Mouse (Mus musculus) spleen, adult 18-20 months (tissue): ENCODE data around the gene Golga3.
A peak's percentile ranks its signal among the peaks of the same experiment; 100 is the strongest.

Experiments used
- DNase-seq, 2 experiments: peaks; one replicate each; pipeline ENCODE4 v3.0.0; 2022; ENCODE audit warnings: mixed read lengths in 2 of 2

Gene Golga3

DNA sequence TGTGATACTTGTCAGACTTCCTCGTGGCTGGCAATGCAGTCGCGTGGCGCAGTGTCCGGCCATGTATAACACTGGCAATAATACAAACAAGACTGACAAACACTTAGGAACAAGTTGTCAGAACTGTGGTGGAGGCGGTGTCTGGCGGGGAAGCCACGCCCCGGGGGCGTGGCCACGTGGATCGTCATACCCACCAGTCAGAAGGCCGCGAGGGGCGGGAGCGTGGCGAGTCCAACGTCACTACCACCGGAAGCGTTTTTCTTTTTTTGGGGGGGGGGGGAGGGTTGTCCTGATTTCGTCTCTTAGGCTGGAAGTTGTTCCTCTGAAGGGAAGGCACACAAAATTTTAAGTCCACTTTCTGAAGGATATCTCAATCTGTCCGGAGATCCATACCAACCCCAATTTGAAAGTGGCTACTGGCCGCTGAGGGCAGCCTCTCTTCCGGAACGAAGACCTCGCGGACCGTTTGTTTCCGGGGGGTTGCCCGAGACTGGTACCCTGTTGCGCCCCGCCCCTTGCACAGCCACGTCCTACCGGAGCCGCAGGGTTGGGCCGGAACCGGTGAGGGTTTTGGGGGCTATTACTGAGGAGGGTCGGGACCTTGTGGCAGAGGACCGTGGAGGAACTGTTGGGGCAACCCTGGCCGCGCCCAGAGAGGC is at the start of gene Golga3:
Gene Golga3, plus strand, starts transcription at position 340 of the 659 bp plus-strand sequence.
- DNase-seq = peak; percentile 86 to 92

DNA sequence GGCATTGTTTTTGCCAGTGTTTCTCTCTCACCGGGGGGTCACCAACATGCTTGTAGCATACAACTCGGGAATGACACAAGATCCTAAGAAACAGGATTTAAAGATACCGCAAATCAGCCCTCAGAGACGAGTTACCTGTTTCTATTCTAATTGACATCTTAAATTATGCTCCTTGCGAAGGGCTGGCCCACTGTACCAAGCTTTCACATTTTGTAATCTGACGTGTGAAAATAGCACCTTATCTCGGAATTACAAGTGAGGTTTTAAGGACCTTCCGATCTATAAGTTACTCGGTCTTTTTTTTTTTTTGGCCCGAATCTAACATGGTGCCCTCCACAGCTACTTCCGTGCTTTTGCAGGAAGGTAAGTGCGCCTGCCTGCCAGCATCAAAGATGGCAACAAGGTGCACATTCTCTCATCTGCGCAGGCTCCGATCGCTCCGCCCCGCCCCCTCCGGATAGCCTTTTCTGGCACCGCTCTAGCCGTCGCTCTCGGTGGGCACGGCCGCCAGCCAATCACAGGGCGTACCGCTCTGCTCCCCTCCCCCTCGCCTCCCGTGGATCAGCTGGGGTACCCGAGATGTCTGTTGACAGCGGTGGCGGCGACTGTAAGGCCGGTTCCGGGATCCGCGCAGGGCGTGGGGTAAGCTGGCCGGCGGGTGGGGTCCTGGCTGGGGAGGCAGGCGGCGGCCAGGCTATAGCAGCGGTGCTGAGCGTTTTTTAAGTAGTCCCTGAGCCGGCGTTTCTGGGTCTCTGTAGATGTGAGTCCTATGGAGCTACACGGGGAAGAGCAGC is 41.0 kb upstream of the Golga3 start, which contains the start of gene Chfr:
Gene Chfr, plus strand, starts transcription at position 550 of the 794 bp plus-strand sequence.
- peak; percentile 99 for DNase-seq

- no peak for DNase-seq
Measured at GRCm38 (mm10) chr5:110136087-110136464, 40.4 kb upstream of the Golga3 start.

DNA sequence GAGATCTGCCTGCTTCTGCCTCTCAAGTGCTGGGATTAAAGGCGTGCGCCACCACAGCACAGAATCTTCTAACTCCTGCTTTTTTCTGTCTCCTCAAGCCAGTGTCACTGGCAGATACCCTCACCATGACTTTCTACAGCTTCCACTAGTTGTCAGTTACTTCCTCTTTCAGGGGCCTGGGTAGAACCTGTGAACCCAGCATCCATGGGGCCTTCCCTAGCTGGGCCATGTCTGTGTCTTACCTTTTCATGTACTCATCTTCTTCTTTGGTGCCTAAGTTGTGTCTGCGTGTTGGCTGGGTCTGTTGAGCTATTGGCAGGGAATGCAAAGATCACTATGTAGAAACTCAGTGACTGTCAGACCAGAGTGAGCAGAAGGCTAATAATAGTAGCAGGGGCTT is 38.7 kb upstream of the Golga3 start:
- DNase-seq = no peak

DNA sequence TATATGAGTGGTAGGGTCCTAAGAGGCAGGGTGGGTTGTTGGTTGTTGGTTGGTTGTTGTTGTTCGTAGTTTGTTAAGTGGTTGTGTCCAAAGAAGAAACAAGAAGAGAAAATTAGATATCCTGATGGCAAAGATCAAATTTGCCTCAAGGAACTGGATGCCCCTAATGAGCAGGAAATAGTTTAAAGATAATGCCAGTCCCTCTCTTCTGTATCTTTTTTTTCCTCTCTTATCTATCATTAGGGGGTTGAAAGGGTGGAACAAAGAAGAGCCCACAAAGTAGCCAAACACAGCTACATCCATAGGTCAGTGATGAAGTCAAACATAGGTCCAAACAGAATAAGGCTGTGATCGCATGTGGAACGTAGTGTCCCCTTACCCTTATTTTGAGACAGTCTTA is 37.2 kb upstream of the Golga3 start:
- no peak for DNase-seq

DNA sequence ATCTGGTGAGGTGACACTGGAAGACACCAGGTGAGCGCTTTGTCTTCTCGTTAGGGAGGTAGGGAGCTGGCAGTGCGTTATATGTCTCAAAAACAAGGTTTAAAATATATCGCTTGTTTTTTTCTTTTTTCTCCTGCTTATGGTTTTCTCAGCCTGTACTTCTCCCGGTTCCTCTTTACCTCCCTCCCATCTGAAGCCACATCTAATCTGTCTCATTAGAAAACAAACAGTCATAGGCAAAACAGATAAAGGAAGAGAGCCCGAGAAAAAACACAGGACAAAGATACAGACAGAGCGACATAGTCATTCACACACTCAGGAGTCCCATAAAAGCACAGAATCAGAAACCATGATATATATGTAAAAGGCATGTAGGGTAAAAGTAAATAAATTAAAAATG is 36.1 kb upstream of the Golga3 start:
- DNase-seq = no peak

- no peak for DNase-seq
Measured at GRCm38 (mm10) chr5:110142309-110142708, 34.2 kb upstream of the Golga3 start.

- DNase-seq = no peak
Measured at GRCm38 (mm10) chr5:110143007-110143406, 33.5 kb upstream of the Golga3 start.

DNA sequence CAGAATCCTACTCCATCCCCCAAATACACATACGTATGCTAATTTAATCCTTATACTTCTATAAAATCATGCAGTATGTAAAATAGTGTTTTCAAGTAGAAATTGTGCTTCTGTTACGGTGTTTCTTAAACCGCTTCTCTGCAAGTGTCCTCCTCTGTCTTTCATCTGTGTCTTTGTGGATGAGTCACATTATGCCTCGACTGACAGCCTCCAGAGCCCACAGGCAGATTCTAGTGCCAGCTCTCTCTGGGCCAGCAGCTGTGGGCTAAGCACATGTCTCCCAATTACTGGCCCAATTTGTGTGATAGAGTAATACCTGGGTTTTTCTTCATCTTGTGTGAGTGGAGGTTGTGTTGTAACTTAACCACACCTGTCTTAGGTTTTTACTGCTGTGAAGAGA is 7.1 kb upstream of the Golga3 start:
- DNase-seq = no peak

DNA sequence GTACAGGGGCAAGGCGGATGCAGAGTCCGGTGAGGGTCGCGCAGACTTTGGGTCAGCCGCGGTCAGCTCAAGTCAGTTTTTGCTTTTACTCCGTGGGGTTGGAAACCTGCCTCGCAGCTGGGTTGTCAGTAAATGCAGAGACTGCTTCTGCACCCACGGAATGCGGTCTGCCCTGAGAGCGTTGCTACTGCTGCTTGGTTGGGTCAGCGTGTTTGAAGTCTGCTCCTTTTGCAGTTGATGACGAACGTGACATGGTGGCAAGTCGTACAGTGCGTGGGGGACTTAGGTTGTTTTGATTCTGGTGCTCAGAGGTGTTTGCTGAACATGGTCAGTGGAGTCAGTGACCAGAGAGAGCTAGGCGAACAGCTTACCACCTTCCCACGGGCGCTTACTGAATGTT is 520 bp downstream of the Golga3 start:
- DNase-seq = no peak

- DNase-seq = no peak
Measured at GRCm38 (mm10) chr5:110178628-110179027, 2.1 kb downstream of the Golga3 start.

DNA sequence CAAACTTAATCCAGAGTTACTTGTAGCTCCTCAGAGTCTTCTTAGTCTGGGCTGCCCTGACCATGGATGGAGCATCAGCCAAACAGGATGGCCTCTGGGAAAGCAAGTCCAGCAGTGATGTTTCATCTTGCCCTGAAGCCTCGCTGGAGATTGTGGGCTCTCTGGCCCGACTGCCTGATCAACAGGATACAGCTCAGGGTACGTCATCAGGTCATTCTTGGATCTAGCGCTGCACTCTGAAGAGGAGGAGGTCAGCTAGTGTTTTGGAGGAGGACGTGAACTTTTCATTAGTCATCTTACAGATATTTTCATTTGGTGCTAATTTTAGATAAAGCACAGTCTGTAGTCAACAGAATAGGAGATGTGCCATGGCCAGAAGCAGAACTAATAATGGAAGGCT is 5.2 kb downstream of the Golga3 start:
- no peak for DNase-seq

DNA sequence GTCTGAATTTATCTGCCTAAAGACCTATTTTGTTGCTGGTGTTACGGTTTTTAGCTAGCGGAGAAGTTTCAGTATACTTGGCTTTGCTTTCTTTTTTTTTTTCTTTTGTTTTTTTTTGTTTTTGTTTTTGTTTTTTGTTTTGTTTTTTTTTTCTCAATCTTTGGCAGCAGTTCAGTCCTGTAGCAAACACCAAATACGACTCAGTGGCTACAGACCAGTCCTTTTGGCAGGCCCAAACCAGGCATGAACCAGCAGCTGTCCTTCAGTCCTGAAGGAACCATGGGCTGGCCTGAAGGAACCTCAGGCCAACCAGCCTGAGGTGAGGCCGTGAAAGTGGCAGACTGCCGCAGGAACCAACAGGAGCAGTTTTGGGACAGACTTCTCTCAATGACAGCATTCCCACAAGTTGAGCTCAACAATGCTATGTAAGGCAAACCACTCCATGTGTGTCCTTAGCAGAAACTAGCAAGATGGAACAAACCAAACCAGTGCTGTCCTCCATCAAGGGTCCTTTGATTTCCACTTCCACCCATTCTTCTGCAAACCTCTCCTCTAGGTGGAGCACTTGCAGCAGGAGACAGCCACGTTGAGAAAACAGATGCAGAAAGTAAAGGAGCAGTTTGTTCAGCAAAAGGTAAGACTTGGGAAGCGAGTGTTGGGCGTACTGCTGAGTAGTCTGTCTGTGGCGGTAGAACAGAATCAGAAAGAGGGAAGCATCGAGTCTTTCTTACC is 26.8 kb downstream of the Golga3 start:
- no peak for DNase-seq

DNA sequence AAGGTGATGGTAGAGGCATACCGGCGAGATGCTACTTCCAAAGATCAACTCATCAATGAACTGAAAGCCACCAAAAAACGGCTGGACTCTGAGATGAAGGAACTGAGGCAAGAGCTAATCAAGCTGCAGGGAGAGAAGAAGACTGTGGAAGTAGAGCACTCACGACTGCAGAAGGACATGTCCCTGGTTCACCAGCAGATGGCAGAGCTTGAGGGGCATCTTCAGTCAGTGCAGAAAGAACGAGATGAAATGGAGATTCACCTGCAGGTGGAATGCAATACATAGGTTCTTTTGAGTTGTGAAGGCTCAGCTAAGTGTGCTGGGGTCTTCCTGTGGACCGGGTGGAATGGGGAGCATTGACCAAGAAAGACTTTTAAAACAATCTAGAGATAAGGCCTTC is 28.3 kb downstream of the Golga3 start:
- no peak for DNase-seq

DNA sequence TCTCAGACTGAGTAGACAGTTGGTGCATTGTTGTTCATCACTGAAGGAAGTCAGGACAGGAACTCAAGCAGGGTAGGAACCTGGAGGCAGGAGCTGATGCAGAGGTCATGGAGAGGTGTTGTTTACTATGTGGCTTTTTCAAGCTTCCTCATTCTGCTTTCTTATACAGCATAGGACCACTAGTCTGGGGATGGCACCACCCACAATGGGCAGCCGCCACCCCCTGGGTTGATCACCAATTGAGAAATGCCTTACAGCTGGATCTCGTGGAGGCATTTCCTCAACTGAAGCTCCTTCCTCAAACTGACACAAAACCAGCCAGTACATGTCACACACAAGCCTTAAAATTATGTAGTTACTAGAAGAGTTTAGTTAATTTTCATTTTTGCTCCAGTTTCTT is 34.8 kb downstream of the Golga3 start:
- DNase-seq = no peak

DNA sequence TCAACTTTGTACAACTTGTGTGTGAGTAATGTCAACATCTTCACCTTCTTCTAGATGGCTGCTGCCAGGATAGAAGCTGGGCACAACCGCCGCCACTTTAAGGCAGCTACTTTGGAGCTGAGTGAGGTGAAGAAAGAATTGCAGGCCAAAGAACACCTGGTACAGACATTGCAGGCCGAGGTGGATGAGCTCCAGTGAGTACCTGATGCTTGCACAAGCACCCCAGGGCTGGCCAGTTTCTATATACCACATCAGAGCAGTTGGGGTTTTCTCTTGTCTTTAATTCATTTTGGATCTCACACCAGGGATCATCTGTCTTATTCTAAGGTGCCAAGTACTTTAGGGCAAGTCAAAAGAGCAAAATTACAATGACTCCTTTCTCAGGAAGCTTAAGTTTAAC is 40.3 kb downstream of the Golga3 start:
- DNase-seq = no peak

- DNase-seq = no peak
Measured at GRCm38 (mm10) chr5:110220331-110220730, 43.8 kb downstream of the Golga3 start.

DNA sequence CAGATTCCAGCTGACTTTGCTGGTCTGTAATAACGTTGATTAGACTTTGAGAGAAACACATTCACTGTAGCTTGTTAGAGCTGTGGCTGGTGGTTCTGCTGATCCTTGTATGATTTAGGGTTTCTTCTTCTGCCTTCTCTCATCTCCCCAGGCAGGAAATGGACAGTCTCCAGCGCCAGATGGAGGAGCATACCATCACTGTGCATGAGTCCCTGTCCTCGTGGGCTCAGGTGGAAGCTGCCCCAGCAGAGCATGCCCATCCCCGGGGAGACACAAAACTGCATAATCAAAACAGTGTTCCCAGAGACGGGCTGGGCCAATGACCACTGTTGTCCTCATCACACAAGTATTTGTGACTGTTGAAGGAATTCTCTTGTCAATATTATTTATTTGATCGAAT is 46.3 kb downstream of the Golga3 start:
- DNase-seq = no peak

DNA sequence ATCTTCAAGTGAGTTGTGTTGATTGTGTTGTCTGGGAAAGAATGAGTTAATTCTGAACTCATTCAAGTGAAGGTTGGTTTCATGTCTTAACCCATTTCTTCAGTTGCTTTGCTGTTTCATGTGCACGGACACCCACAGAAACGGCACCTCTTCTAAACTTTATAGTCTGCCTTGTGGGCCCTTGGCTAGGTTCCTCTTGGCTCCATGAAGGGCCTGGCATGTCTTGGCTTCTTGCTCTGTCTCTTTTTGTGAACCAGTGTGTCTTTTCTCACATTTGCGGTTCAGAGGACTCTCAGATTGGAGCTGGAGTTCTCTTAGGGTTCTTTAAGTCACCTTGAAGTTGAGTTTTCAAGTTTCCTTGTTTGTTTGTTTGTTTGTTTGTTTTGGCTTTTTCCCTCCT is 48.6 kb downstream of the Golga3 start:
- no peak for DNase-seq

DNA sequence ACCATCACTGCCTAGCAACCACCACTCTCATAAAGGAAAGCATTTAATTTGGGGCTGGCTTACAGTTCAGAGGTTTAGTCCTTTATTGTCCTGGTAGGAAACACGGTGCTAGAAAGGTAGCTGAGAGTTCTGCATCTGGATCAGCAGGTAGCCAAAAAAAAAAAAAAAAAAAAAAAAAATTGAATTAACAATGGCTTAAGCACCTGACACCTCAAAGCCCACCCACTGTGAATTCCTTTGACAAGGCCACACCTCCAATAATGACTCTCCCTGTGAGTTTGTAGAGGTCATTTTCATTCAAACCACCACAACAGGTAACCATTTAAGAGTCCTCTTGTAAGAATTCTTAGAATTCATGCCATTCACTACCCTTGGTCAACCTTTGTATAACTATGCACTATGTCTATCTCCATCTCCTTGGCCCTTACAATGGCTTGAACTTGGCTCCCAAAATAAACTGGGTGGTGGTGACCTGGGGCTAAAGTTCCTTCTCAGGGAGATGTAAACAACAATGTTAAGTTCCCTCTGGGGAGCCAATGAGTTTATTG is 50.9 kb downstream of the Golga3 start:
- DNase-seq = no peak

DNA sequence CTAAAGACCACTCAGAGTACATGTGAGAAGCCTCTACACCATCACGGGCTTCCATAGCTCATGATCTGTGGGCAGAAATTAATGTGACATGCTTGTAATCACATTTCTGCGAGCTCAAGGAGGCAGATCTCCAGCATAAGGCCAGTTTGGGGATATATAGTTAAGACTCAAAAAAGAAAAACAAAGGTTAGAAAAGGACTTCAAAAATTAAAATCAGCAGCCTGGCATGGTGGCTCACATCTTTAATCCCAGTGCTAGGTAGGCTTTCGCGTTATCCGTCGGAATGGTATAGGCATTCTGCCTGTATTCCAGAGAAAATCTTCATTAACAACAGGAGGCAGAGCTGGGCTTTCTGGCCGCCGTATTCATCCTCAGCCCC is 53.9 kb downstream of the Golga3 start:
- DNase-seq = no peak

DNA sequence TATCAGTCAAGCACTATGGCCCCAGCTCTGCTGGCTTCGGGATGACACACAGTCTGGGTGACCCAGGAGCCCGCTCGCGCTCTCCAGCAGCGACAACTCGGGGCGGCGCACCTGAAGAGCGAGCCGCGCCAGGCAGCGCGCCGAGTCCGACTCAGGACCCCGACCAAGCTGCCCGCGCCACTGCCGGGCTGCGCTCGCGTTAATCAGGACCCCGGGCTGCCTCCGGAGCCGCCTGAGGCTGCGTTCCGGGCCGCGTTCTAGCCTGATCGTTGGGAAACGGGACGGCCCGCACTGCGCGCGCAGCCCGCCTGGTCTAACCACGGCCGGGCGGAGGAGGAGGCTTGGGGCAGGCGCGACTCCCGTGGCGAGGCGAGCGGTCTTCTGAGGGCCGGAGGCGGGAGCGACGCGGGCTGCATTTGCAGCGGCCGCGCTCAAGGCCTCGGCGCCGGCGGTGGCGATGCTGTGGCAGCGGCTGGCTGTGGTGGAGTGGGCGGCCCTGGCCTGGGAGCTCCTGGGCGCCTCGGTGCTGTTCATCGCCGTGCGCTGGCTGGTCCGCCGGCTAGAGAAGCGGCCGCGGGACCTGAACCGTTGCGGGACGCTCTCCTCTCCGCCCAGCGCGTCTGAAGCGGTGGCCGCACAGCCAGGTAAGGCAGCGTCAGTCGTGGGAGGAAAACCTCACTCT is 54.4 kb downstream of the Golga3 start, which contains the start of gene Ankle2:
Gene Ankle2, plus strand, starts transcription at position 225 of the 682 bp plus-strand sequence.
- DNase-seq = peak; percentile 82 to 94

- no peak for DNase-seq
Measured at GRCm38 (mm10) chr5:110231638-110232037, 55.1 kb downstream of the Golga3 start.
